10 mouse cellular contexts compared by ENCODE assay signal in the genomic region with DNA sequence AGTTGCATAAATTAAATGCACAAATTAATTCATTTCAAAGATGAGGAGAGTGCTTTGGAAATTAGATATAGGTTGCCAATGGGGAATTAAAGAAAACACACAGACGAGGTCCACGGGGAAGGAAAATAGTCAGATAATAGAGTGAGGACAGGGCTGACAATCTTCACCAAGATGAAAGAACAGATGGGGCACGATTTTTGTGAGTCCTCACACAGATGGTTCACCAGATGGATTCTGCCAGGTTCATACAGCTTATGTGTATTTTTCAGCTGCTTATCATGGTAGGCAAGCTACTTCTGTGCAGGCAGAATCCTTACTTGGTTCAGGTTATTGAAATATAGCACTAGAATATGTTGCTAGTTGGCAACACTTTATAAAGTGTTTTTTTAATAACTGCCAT.
DNase-seq lines count a peak whose midpoint lies in the region; ATAC-seq lines count a peak whose summit lies in the region.
"Had no signal": no experiment of that assay in that cellular context is flagged by ENCODE, and none has a peak within 500 bp of the region (broad histone marks: within the 10 kb centered on the region; RNA-seq: fewer than 3 reads in every experiment).

No protein-coding gene starts in this region.

- H3K4me1 ChIP-seq in hindbrain, embryonic 11.5 days (replicated peaks; ENCODE audit: control insufficient read depth, insufficient read depth, low read length) = no peaks in the 10 kb centered on the region
- H3K4me1 ChIP-seq in hindbrain, embryonic 10.5 days (replicated peaks) = no peaks in the 10 kb centered on the region
- H3K4me1 ChIP-seq in intestine, embryonic 16.5 days (ENCODE audit: control insufficient read depth, insufficient read depth, low read length) = no peaks in the 10 kb centered on the region
- no peaks in the 10 kb centered on the region for H3K4me1 ChIP-seq in heart, embryonic 11.5 days (ENCODE audit: control insufficient read depth, insufficient read depth, low read length)
- H3K4me1 ChIP-seq: kidney, embryonic 15.5 days; neural tube, embryonic 12.5 days had no signal

- intact Hi-C loops in heart, postnatal 14 days (cut with DNase I) = no loop called here

- no peaks in the 10 kb centered on the region for H3K36me3 ChIP-seq in hindbrain, embryonic 11.5 days (ENCODE audit: control insufficient read depth, insufficient read depth, low read length)
- H3K36me3 ChIP-seq in hindbrain, embryonic 10.5 days = no peaks in the 10 kb centered on the region
- no peaks in the 10 kb centered on the region for H3K36me3 ChIP-seq in intestine, embryonic 16.5 days (ENCODE audit: control insufficient read depth, insufficient read depth, low read length)
- no peaks in the 10 kb centered on the region for H3K36me3 ChIP-seq in heart, embryonic 11.5 days (ENCODE audit: control insufficient read depth, insufficient read depth, low read length)
- H3K36me3 ChIP-seq: kidney, embryonic 15.5 days; neural tube, embryonic 12.5 days had no signal

- H3K9ac ChIP-seq in hindbrain, embryonic 11.5 days (ENCODE audit: low read depth, low read length) = no peak overlapping the region
- H3K9ac ChIP-seq in intestine, embryonic 16.5 days (ENCODE audit: low read depth, low read length) = no peak overlapping the region
- no peak overlapping the region for H3K9ac ChIP-seq in heart, embryonic 11.5 days (ENCODE audit: low read depth, low read length)
- H3K9ac ChIP-seq: kidney, embryonic 15.5 days; neural tube, embryonic 12.5 days had no signal

- 38% methylated on average over 3 of the region's 3 CpGs for WGBS in hindbrain, embryonic 11.5 days
- 61% methylated on average over 3 of the region's 3 CpGs for WGBS in hindbrain, embryonic 10.5 days
- WGBS in intestine, embryonic 16.5 days = 66% methylated on average over 3 of the region's 3 CpGs
- 71% methylated on average over 3 of the region's 3 CpGs for WGBS in heart, embryonic 11.5 days (ENCODE audit: insufficient replicate concordance)

- peak; percentile 30 for DNase-seq in hindbrain, embryonic 11.5 days (ENCODE audit: low spot score)
- DNase-seq in hindbrain, embryonic 10.5 days (ENCODE audit: low spot score) = no peak
- DNase-seq in frontal cortex, postnatal 10 days (ENCODE audit: low spot score in 2 of 2) = peak; percentile 4 to 5
- DNase-seq in left cerebral cortex, adult 18-20 months (ENCODE audit: low spot score in 2 of 2) = peak; percentile 41 to 53
- peak; percentile 24 to 37 for DNase-seq in right cerebral cortex, postnatal 36 days (ENCODE audit: low spot score in 2 of 2)
- DNase-seq in heart, postnatal 14 days = no peak

- peak; percentile 73 for ATAC-seq in hindbrain, embryonic 11.5 days (ENCODE audit: low FRiP score)
- ATAC-seq in intestine, embryonic 16.5 days = no peak
- ATAC-seq in heart, embryonic 11.5 days (replicated peaks; ENCODE audit: insufficient number of reproducible peaks, low FRiP score, low TSS enrichment) = no peak

- H3K4me3 ChIP-seq in hindbrain, embryonic 11.5 days (ENCODE audit: low read depth, low read length) = no peak overlapping the region
- no peak overlapping the region for H3K4me3 ChIP-seq in hindbrain, embryonic 10.5 days
- no peak overlapping the region for H3K4me3 ChIP-seq in intestine, embryonic 16.5 days (ENCODE audit: low read length)
- H3K4me3 ChIP-seq in heart, embryonic 11.5 days (ENCODE audit: low read depth, low read length) = no peak overlapping the region
- H3K4me3 ChIP-seq: kidney, embryonic 15.5 days; neural tube, embryonic 12.5 days had no signal

- H3K27ac ChIP-seq in hindbrain, embryonic 11.5 days (ENCODE audit: low read depth, low read length) = no peak overlapping the region
- H3K27ac ChIP-seq in hindbrain, embryonic 10.5 days = no peak overlapping the region
- no peak overlapping the region for H3K27ac ChIP-seq in intestine, embryonic 16.5 days (ENCODE audit: low read length)
- no peak overlapping the region for H3K27ac ChIP-seq in heart, embryonic 11.5 days (ENCODE audit: low read depth, low read length)
- H3K27ac ChIP-seq: kidney, embryonic 15.5 days; neural tube, embryonic 12.5 days had no signal

- no peaks in the 10 kb centered on the region for H3K27me3 ChIP-seq in hindbrain, embryonic 11.5 days (ENCODE audit: control insufficient read depth, insufficient read depth, low read length)
- H3K27me3 ChIP-seq in hindbrain, embryonic 10.5 days (ENCODE audit: insufficient read depth, poor library complexity, severe bottlenecking) = no peaks in the 10 kb centered on the region
- no peaks in the 10 kb centered on the region for H3K27me3 ChIP-seq in intestine, embryonic 16.5 days (replicated peaks; ENCODE audit: control insufficient read depth, insufficient read depth, low read length)
- no peaks in the 10 kb centered on the region for H3K27me3 ChIP-seq in heart, embryonic 11.5 days (ENCODE audit: control insufficient read depth, insufficient read depth, low read length)
- H3K27me3 ChIP-seq: kidney, embryonic 15.5 days; neural tube, embryonic 12.5 days had no signal

- H3K4me2 ChIP-seq in hindbrain, embryonic 11.5 days (replicated peaks; ENCODE audit: low read depth, low read length) = no peak overlapping the region
- no peak overlapping the region for H3K4me2 ChIP-seq in intestine, embryonic 16.5 days (ENCODE audit: low read depth, low read length)
- H3K4me2 ChIP-seq in heart, embryonic 11.5 days = no peak overlapping the region
- H3K4me2 ChIP-seq: kidney, embryonic 15.5 days; neural tube, embryonic 12.5 days had no signal

- no peaks in the 10 kb centered on the region for H3K9me3 ChIP-seq in hindbrain, embryonic 11.5 days (ENCODE audit: control insufficient read depth, low read length)
- H3K9me3 ChIP-seq in hindbrain, embryonic 10.5 days = no peaks in the 10 kb centered on the region
- no peaks in the 10 kb centered on the region for H3K9me3 ChIP-seq in intestine, embryonic 16.5 days (ENCODE audit: control insufficient read depth, low read length)
- no peaks in the 10 kb centered on the region for H3K9me3 ChIP-seq in heart, embryonic 11.5 days (replicated peaks; ENCODE audit: control insufficient read depth, low read length)
- H3K9me3 ChIP-seq: kidney, embryonic 15.5 days; neural tube, embryonic 12.5 days had no signal

Comparison
In these comparisons a context has a peak if more than half of its experiments do, and no peak if none do; other contexts are left out.
1. DNase-seq: peak in hindbrain, embryonic 11.5 days (single experiment), frontal cortex, postnatal 10 days (2 of 2), left cerebral cortex, adult 18-20 months (2 of 2) and right cerebral cortex, postnatal 36 days (2 of 2); none in hindbrain, embryonic 10.5 days (single experiment) and heart, postnatal 14 days (0 of 2).